Mouse (Mus musculus) MEL (cell line): Measurements from ENCODE around the gene Pi4kb.

Experiments used
- CTCF ChIP-seq, 3 experiments: IDR thresholded peaks in 2 of 3; conservative IDR thresholded peaks in 1 of 3; 2 replicates each; pipeline ENCODE4 v1.5.1; 2011 to 2012; ENCODE audit warnings: low read length in 3 of 3, low read depth in 2 of 3, mild to moderate bottlenecking in 2 of 3, improper control_type of control experiment in 1 of 3, inconsistent platforms in 1 of 3, mixed read lengths in 1 of 3, moderate library complexity in 1 of 3; ENCODE audit not compliant: control insufficient read depth in 1 of 3, insufficient read depth in 1 of 3, poor library complexity in 1 of 3, severe bottlenecking in 1 of 3
- E2F4 ChIP-seq: IDR thresholded peaks from 2 replicates; pipeline ENCODE4 v1.6.1; 2011; ENCODE audit warnings: low read depth, low read length, improper control_type of control experiment, borderline replicate concordance
- EP300 ChIP-seq, 2 experiments: IDR thresholded peaks; 2 replicates each; pipeline ENCODE4 v1.6.1; 2011; ENCODE audit warnings: improper control_type of control experiment in 2 of 2, low read length in 2 of 2, low read depth in 1 of 2, mild to moderate bottlenecking in 1 of 2
- ETS1 ChIP-seq: IDR thresholded peaks from 2 replicates; pipeline ENCODE4 v1.6.1; 2012; ENCODE audit warnings: low read depth, mild to moderate bottlenecking, inconsistent platforms, low read length, improper control_type of control experiment, moderate library complexity
- GATA1 ChIP-seq: IDR thresholded peaks from 2 replicates; pipeline ENCODE4 v1.6.1; 2011; ENCODE audit warnings: low read depth, low read length, improper control_type of control experiment
- JUND ChIP-seq: IDR thresholded peaks from 2 replicates; pipeline ENCODE4 v1.6.1; 2011; ENCODE audit warnings: low read depth, mild to moderate bottlenecking, improper control_type of control experiment, low read length
- MAFK ChIP-seq: IDR thresholded peaks from 2 replicates; pipeline ENCODE4 v1.6.1; 2011; ENCODE audit warnings: low read depth, mild to moderate bottlenecking, low read length, improper control_type of control experiment, borderline replicate concordance
- MAZ ChIP-seq: IDR thresholded peaks from 2 replicates; pipeline ENCODE4 v1.6.1; 2012; ENCODE audit warnings: low read depth, mild to moderate bottlenecking, inconsistent platforms, low read length, improper control_type of control experiment
- NELFE ChIP-seq: IDR thresholded peaks from 2 replicates; pipeline ENCODE4 v1.6.1; 2011; ENCODE audit warnings: low read depth, low read length, improper control_type of control experiment
- POLR2A ChIP-seq, 2 experiments: IDR thresholded peaks; 2 replicates each; pipeline ENCODE4 v1.6.1; 2011 to 2012; ENCODE audit warnings: low read length in 2 of 2, mild to moderate bottlenecking in 2 of 2, control low read depth in 1 of 2, improper control_type of control experiment in 1 of 2, low read depth in 1 of 2, moderate library complexity in 1 of 2; ENCODE audit not compliant: control insufficient read depth in 1 of 2, insufficient read depth in 1 of 2, poor library complexity in 1 of 2
- ZKSCAN1 ChIP-seq: IDR thresholded peaks from 2 replicates; pipeline ENCODE4 v1.6.1; 2012; ENCODE audit warnings: low read depth, mild to moderate bottlenecking, inconsistent platforms, low read length, improper control_type of control experiment, moderate library complexity
- ZMIZ1 ChIP-seq: IDR thresholded peaks from 2 replicates; pipeline ENCODE4 v1.6.1; 2012; ENCODE audit warnings: low read depth, mild to moderate bottlenecking, inconsistent platforms, low read length, improper control_type of control experiment, moderate library complexity
- ZNF384 ChIP-seq: IDR thresholded peaks from 2 replicates; pipeline ENCODE4 v1.6.1; 2012; ENCODE audit warnings: low read depth, mild to moderate bottlenecking, inconsistent platforms, low read length, improper control_type of control experiment

DNA sequence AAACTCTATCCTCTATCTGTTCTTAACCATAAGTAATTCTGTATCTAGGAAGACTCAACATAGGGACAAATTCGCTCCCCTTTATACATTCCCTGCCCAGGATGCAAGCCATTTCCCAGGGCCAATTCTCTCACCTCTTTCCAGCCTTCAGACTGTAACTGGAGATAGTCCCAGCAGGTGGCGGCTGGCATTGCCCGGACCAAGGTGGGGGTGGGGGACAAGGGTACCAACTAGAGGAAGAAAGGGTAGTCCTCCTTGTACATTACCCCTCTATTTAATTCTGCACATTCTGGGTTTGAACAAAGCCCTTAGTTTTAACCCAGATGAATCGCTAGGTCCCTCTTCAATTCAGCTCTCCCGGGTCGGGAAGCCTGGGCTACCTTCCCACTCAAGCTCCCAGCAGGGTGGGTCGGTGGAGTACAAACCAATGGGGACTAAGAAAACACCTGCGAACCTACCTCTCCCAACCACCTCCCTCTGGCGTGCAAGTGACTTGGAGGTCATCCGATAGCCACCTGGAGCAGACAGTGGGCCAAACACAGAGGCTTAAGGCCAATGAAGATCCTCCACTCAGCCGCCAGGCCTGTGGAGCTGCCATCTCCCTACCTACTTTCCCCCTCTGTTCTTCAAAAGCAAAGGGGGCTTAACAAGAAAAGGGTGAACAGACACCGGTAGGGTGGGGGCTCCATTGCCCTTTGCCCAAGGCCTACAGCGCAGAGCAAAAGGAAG is 39.3 kb downstream of the Pi4kb start:
- TF ChIP-seq POLR2A (IDR thresholded peaks at IDR 0.05; ENCODE audit: control insufficient read depth in 1 of 2, insufficient read depth in 1 of 2, low read depth in 1 of 2, low read length in 2 of 2, poor library complexity in 1 of 2) (no peak), GATA1 (no peak), MAZ (no peak), CTCF (IDR thresholded peaks at IDR 0.05 in 2 of 3, conservative IDR thresholded peaks at IDR 0.05 in 1 of 3; ENCODE audit: control insufficient read depth in 1 of 3, insufficient read depth in 1 of 3, low read depth in 2 of 3, low read length in 3 of 3, poor library complexity in 1 of 3, severe bottlenecking in 1 of 3) (no peak), E2F4 (no peak), EP300 (IDR thresholded peaks at IDR 0.05; ENCODE audit: low read depth in 1 of 2, low read length in 2 of 2) (no peak), ETS1 (no peak), JUND (no peak), NELFE (no peak), ZMIZ1 (no peak), ZKSCAN1 (no peak), MAFK (no peak), ZNF384 (no peak)
